Mouse (Mus musculus) CD4-positive, CD25-positive, alpha-beta regulatory T cell, adult 4 months (primary cell): ENCODE results near the gene E2f2. TPM values are rescaled to one million over a fixed set of nuclear protein-coding genes. Genes with fewer than 3 reads are reported as not detected.

Experiments used
- ATAC-seq: one replicate; pipeline ENCODE4 v1.8.0; 2017
- polyA plus RNA-seq, 2 experiments: library from polyadenylated mRNA; unstranded; fragments of 100-300 nt; shearing (Covaris generic); gene quantifications; one replicate each; pipeline ENCODE4 v1.2.1; 2017

E2f2 gene
- polyA plus RNA-seq, 2 experiments from 2014 or later, result 14.5 to 29.6 TPM

DNA sequence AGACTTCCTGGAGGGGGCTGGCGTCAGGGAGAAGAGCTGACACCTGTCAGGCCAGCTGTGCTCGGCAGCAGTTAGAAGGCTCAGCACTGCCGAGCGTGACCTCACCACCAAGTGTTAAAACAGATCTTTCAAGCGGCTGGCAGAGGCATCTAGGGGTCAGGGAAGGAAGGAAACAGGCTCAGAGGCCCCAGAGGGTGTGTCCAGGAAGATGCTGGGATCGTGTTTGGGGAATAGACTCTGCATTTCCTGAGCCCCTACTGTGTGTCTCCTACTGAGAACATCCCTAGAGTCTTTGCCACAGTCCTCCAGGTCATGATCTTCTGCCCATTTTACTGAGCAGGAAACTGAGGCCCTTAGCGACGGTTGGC lies 5.0 kb downstream of the E2f2 start:
- ATAC-seq, result no peak

DNA sequence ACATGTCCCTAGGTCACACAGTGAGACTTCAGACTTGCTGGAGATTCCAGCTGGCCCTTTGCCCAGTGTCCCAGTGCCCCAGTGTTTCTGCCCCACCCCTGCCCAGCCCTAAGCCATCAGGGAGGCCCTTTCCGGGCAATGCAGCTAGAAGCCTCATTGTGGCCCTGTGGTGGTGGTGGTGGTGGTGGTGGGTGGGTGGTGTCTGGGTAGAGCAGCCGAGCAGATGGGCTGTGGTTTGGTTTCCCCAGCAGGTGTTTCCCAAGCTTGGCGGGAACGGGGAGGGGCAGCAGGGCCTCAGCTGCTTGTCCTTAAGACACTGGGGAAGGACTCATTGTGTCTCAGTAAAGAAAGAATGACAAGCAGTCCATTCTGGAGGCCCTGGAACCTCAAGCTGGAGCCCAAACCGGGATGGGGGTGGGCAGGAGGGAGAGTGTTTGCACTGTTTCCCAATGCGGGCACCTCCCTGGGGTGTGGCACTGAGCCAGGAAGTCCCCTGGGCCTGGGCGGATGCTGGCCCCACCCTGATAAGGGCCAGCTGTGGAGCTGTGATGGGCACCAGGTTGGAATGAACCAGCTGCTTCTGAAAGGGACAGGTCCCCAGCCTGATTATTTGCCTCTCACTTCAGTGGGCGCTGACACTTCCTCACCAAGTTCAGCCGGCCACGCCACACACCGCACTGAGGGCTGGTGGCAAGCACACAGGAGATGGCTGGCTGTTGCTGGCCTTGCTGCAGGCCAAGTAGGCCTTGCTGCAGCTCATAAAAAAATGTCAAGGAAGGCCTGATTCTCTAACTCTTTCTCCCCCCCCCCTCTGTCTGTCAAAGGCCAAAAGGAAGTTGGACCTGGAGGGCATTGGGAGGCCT lies 5.6 kb downstream of the E2f2 start:
- ATAC-seq, result peak; percentile 15

DNA sequence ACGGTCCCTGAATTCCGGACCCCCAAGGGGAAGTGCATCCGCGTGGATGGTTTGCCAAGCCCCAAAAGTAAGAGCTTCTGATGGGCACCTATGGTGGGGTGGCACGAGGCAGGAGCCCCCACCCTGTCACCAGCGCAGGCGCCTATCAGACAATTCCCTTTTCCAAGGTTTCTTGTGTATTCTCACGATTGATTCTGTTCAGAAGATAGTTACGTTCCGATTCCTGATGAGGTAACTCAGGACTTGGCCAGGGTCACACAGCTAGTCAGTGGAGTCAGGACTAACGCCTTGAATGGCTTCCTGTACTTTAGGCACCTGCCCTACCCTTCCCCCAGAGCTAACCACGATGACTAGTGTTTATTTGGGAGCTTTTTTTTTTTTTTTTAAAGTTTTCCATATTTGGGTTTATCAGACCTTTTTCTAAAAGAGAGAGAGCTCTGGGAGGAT lies 6.3 kb downstream of the E2f2 start:
- ATAC-seq, result peak; percentile 9

DNA sequence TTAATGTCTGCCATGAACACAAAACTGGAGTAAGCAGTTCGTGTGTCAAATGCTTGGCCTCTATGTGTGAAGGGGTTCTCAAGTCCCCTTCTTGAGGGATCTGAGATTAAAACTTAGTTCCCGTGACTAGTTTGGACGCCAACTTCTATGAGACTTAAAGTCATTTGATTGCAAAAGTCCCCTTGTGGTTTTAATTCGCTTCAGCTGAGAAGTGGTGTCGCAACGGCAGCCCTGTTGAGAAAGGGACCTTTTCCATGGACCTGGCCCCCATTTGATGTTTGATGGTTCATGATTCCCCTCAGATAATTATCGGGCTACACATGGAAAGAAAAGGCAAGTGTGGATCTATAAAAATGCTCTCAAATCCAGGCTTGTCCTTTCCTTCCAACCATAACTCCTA lies 7.3 kb downstream of the E2f2 start:
- ATAC-seq, result no peak

DNA sequence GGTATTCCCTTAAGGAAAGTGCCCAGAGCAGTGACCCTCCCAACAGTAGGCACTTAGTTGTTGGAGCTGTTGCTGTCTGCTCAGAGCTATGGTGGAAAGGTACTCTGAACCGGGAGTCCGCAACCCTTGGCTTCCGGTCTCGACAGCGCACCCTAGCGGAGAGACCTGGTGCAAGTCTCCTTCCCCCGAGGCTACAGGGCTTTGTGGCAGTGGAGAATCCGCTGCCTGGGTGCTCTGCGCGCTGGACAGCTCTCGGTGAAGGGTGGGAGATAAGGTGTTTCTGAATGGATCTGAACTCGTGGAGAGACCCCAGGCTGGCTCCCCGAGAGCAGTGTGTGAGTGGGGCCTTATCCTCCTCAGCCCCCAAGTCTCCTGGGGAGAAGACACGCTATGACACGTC lies 7.8 kb downstream of the E2f2 start:
- ATAC-seq, result peak; percentile 63

DNA sequence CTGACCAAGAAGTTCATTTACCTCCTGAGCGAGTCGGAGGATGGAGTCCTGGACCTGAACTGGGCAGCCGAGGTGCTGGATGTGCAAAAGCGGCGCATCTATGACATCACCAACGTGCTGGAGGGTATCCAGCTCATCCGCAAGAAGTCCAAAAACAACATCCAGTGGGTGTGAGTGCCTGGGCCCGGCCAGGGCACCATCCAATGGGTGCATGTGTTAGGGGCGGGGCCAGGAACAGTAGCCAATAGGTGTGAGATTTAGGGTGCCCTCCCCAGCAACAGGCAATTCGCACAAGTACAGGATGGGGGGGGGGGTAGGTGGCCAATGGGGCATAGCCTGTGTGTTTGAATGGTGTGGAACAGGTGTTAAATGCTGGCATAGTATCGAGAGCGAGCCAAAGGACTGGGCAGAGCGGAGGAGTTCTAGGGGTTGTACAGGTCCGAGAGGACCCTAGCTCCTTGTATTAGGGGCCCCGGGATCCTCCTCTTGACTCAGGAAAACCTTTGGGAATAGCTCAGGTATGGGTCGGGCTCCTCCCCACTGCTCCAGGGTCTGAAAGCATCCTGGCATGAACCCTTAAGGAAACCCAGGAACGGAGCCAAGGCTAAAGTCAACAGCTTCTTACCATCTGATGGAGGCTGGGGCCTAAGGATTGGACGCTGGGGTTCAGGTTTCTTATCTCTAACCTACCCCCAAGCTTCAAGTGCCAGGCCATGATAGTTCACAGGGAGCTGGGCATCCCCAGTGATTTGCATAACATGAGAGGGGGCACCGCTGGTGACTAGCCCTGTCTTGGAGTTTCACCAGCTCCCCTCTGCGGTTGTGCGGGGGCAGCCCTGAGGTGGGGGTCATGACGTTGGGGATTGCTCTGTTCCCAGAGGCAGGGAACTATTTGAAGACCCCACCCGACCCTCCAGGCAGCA lies 8.5 kb downstream of the E2f2 start:
- peak; percentile 84 for ATAC-seq

DNA sequence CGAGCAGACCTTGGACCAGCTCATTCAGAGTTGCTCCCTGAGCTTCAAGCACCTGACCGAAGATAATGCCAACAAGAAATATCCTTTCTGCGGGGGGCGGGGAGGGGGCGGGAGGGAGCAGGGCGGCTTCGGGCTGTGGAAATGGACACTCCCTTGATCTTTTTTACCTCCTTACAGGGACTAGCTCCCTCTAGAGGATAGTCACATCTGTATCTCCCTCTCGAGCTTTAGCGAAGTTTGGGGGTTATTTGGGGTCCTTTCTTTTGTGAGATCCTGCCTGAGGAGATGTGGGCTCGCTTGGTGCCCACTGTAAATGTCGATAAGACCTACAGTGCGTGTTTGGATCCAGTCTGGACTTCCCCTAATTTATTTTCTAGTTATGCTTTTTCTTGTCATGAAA lies 9.2 kb downstream of the E2f2 start:
- no peak for ATAC-seq

DNA sequence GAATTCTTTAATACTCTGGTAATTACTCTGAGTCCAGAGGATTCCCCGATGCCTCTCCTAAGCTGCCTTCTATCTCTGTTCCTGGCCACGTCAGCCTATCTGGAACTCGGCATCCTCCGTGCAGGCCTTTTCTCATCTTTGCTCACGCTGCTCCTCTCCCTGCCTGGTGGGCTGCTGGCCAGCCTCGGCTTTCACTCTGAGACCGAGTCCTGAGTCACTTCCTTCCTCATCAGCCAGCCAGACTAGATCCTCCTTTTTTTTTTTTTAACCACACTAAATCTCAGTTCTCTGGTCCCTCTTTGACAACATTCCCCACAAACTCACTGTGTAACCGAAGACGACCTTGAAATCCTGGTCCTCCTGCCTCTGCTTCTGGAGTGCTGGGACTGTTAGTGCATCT lies 13.2 kb downstream of the E2f2 start:
- ATAC-seq, result no peak

DNA sequence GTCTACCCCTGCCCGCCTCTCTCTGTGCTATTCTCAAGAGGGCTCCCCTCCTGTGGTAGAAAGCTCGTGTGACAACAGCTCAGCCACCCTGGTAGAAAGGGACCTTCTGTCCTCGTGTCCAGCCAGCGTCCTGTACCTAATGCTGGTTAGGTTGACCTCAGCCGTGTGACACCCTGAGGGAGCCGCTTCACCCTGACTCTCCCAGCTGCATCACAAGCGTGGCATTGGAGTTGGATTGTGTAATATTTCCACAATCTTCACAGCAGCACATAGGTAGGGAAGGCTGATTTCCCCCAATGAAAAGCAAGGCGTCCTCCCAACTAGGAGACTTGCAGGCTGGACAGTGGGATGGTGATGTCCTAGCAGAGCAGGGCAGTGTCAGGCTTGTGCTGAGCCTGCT lies 14.1 kb downstream of the E2f2 start:
- ATAC-seq, result no peak

DNA sequence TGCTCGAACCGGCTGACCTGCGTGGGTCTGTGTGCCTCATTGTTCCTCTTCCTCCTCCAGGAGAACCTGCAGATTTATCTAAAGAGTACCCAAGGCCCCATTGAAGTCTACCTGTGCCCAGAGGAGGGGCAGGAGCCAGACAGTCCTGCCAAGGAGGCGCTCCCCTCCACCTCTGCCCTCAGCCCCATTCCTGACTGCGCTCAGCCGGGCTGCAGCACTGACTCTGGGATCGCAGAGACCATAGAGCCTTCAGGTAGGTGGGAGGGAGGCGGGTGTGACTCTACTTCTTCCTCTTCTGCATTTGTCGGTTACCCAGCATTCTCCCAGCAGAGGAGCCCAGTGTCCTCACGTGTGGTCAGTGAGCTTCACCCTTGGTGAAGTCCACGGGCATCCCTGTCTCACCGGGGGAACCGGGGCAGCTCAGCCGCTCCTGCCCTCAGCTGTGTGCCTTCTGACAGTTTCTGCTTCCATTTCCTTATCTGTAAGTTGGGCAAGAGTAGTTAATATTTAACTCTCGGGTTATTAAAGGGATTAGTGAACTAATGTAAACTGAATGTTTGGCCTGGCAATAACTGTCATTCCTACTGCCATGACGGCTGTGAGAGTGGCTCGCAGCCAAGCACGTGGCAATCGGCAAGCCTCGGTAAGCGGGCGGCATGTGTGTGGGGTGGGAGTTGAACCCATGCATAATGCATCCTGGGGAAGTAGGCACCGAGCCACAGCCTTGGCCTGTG lies 14.7 kb downstream of the E2f2 start:
- no peak for ATAC-seq

DNA sequence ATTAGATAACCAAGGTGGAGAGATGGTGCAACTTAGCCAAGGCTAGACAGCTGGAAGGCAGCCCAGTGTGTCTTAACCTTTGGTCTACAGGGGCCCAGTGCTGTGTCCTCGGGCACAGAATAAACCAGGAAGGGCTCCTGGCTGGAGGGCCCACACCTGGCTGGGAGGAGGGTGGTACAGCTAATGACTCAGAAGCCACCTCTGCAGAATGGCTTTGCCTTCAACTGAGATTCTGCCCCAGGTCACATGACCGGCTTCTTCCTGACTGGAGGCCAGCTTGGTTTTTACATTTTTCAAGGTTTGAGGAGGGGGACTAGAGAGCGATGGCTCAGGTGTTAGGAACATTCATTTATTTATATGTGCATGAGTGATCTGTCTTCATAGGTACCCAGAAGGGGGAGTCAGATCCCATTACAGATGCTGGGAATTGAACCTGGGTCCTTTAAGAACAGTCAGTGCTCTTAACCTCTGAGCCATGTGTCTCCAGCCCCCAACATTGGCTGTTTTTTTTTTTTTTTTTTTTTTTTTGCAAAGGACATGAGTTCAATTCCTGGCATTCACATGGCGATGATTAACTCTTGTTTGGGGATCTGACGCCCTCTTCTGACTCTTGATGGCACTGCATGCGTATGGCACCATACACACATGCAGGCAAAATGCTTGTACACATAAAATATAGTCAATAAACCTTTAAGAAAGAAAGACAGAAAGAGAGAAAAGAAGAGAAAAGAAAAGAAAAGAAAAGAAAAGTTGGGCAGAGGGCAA lies 17.0 kb downstream of the E2f2 start:
- ATAC-seq, result peak; percentile 16

DNA sequence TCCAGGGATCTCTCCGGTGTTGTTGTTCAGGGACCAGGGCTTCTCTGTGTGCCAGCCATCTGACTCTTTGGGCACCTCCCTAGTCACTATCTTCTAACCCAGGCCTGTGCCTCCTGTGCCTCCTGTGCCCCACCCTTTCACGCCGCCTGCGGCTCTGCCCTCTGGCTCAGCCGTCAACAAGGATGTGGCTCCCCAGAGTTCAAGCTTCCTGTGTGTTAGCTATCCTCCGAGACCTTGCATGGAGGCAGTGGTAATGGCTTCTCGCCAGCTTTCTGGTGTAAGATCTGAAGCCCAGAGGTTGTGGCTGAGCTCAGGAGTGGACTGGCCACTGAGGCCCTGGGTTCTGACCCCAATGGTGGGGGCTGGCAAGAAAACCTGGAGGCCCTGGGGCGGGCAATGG lies 17.7 kb downstream of the E2f2 start:
- ATAC-seq, result peak; percentile 99

DNA sequence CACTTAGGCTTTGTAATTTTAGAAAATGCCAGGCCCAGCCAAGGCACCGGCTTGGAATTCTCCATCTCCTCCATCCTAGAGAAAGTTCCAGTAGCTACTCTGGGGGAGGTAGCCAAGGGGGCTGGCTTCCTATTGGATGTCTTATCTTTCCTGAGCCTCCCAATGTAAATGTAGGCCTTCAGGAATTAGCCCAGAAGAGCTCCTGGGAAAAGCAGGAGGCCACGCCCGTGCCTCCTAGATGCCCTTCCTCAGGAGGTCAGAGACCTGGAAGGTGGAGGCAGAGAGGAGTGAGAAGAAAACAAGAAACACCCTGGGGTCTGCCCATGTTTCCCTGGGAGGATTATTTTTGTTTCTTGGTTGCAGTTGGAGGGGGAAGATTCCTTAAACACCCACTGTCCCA lies 21.4 kb downstream of the E2f2 start:
- ATAC-seq, result no peak

DNA sequence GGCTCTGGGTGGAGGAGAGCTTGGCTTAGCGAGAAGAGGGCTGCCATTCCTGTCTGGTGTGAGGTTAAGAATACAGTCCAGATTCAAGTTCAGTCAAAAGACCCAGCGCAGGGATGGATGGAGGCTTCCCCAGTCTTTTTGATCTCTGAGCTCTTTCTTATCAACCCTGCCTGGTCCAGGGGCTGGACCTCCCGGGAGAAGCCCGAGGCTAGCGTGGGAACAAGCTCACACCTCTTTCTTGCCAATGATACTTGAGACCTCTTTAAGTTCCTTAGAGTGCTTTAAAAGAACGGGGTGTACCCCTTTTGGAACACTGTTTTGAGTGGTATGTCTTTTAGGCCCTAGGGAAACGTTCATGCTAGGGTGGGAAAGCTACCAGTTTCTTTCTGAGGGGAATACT lies 22.8 kb downstream of the E2f2 start:
- ATAC-seq, result no peak

DNA sequence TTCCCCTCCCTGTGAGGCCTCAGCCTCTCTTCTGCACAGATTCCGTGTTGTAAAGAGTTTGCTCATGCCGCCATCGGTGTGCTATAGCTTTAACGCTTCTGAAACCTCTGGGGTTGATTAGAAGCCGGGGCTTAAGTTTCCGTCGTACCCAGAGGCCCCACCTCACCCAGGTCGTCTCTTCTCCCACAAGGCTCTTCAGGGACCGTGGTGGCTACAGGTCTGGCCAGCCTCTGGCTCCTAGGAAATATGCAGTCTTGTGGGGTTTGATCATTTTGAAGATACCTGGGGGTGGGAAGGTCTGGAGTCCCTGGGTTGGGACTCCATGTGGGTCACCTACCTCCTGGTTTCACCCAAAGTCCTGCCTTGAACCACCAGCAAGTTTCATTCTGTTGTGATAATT lies 23.4 kb downstream of the E2f2 start:
- no peak for ATAC-seq

DNA sequence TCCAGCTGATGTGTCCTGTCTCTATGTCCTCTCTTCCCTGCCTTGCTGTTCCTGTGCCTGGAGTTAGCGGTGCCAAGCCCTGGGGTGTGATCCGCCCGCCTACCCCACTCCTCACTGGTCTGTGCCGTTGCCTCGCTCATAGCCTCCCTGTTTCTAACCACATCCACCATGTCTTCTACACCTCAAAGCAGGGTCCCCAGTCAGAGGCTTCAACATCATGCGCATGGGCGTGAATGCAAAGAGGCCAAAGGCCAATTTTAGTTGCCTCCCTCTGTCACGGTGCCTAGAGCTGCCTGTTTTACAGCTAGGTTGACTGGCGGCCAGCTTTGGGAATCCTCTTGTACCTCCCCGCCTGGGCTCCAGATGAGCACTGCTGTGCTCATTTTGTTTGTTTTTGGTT lies 24.0 kb downstream of the E2f2 start:
- no peak for ATAC-seq

DNA sequence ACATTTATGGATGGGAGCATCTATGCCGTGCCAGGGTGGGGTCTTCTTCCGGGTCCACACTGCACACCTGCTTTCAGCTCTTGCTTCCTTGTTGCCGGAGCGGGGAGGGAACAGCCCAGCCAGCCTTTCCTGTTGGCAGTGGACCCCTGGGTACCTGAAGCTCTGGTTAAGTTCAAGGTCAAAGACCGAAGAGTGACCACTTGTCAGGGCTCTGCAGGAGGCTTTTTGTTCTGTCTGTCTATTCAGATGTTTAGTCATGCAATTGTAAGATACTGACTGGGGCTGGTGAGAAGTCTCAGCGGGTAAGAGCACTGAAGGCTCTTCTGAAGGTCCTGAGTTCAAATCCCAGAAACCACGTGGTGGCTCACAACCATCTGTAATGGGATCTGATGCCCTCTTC lies 26.7 kb downstream of the E2f2 start:
- ATAC-seq, result no peak

DNA sequence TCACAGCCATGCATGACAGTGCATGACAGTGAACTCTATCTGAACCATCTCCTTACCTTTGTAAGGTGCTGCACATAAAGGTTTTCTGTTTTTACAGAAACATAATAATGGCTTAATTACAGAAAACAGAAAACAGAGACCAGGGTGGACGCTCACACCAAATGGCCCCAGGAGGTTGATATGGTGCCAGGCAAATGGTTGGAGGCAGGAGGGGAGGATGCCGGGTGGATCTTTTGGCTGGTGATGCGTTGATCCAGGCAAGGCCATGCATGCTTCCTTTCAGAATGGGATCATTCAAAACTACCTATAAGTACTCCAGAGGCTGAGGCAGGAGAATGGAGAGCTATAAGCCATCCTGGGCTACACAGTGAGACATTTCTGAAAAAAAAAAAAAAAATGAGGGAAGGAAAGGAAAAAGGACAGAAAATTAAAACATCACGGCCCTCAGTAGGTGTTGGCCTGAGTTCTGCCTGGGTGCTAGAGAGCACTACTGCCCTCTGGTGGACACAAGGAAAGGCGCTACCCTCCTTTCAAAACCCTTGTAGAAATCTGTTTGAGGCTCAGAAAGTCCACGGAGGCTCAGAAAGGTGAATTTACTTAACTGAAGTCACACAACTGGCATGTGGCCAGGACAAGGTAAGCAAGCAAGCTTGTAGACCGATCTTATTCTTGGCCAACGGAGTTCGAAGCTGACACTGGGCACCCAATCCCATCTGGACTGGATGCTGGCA lies 27.5 kb downstream of the E2f2 start:
- ATAC-seq, result peak; percentile 64

DNA sequence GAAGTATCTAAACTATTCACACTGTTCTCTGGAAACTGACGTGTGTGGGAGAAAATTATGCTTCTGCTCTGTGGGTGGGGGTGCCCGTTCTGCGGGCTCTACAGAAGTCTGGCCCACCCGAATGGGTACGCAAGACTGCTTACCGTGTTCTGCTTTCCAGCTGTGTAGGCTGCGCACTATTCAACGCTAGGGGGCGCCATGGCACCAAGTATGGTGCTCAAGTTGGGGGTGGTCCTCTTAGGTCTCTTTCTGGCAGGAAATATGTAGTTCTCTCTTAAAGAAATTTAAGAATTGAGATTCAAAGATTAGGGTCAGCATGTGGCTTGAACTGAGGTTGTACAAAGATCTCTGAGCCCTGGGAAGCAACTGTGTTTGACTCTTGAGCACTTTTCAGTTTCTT lies 30.3 kb downstream of the E2f2 start:
- peak; percentile 42 for ATAC-seq

DNA sequence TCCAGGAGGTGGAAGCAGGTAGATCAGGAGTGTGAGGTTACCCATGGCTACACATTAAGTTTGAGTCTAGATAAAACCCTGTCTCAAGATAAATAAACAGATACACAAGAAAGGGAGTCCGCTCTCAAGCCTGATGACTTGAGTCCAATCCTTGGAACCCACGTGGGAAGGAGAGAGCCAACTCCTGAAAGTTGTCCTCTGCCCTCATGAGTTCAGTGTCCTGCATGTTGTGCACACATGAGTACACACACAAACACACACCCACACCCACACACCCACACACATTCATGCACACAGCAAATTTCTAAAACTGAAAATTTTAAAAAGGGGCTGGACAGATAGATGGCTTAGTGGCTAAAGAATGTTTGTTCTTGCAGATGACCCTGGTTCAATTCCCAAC lies 32.6 kb downstream of the E2f2 start:
- ATAC-seq, result no peak

DNA sequence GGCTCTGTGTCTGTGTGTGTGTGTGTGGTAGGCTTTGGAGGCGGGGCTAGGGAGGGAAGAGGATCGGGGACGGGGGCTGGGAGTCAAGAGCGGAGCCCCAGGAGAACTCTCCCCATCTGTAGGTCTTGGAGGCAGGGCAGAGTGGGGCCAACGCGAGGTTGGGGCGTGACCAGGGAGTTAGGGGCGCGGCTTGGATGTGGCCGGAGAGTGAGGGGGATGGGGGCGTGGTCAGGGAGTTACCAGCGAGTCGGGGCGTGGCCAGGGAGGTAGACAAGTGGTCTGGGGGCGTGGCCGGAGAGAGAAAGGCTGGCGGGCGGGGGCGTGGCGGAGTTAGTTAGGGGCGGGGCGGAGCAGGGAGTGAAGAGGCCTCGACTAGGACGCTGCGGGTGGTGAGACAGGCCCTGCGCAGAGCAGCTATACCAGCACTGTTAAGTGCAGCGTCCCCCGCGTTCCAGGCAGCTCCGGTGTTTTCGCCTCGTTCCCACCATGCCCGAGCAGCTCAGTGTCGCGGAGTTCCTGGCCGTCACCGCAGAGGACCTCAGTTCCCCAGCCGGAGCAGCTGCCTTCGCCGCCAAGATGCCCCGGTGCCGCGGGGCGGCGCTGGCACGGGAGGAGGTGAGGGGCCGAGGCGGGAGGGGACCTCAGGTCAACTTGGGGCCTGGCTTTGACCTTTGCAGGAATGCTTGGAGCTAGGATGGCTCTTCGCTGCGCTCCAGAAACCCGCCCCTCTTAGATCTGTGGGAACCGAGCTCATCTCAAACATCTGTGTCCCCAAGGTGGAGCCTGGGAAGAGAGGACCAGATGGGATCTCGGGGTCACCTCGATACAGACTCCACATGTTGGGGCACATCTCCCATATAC lies 34.1 kb downstream of the E2f2 start, which contains the start of gene Asap3:
Gene Asap3 (plus strand): TSS at position 333 of the 861 bp plus-strand sequence.
- ATAC-seq, result peak; percentile 79
